Mouse (Mus musculus) embryonic stem cell, embryonic (primary cell): ENCODE measurements around the gene AI854703.

Experiments used
- CTCF ChIA-PET, 4 experiments: fragments of 300-600 bp in 2 of 4; fragments of 350-600 bp in 2 of 4; sonication (Branson Sonifier 250); formaldehyde crosslinking; loops; one replicate each; lab custom pipeline; 2022; ENCODE audit warnings: inconsistent platforms in 2 of 4; lab: Charles Lee
- POLR2A ChIA-PET, 4 experiments: fragments of 300-600 bp in 2 of 4; fragments of 350-600 bp in 2 of 4; sonication (Branson Sonifier 250); formaldehyde crosslinking; loops; one replicate each; lab custom pipeline; 2022; ENCODE audit warnings: antibody characterized with exemption in 4 of 4, inconsistent platforms in 1 of 4; lab: Charles Lee

Gene AI854703

DNA sequence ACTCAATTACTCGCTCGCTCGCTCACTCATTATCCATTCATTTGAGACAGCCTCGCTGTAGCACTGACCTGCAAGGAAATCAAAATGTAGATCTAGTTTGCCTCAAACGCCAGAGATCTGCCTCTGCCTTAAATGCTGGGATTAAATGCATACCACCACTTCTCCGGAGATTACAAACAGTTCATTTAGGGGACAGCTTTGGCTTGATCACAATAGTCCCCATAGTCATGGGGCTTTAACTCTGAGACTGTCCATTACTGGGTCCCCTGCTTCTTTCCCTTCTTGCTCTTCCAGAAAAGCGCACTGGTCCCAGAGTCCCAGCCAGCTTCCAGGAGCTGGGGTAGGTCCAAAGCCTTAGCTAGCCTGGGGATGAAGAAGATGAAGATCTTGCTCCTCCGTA lies at the start of gene AI854703:
Gene AI854703, plus strand, starts transcription at position 301 of the 400 bp plus-strand sequence.
- CTCF ChIA-PET: interaction anchor here (0.5 to 1.4 kb wide), 6 partner anchors 16 to 573 kb away, joined by 3 to 10 read pairs (median 3); no protein-coding TSS in a partner anchor
- POLR2A ChIA-PET: interaction anchor here in 2 of 4 experiments (0.7 to 1.6 kb wide), 5 partner anchors 8 to 89 kb away, joined by 3 to 4 read pairs (median 3); partner anchors contain the start of gene Atp6v0e2 (in 1 of the 2)

DNA sequence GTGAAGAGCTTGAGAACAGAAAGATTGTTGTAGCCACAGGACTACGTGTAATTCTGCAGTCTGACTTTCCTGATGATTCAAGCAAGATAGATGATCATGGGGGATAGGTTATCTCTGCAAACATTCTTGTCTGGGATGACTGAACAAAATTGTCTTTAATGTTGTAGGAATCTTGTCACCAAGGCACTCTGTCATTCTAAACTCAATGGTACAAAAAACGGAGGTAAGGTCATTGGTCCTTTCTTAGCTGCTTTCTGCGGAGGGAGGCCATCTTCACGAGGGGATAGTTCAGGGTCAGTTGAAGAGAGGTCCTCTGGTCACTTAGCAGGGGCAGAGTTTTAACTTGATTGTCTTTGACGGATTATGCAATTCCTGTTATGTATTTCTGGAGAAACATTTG lies 47.8 kb upstream of the AI854703 start:
- ChIA-PET CTCF (interaction anchor here in 1 of 4 experiments (0.6 to 0.7 kb wide), 2 partner anchors 61 to 192 kb away, joined by 3 read pairs; partner anchors contain the start of gene Gimap3), POLR2A (no interaction called here)

DNA sequence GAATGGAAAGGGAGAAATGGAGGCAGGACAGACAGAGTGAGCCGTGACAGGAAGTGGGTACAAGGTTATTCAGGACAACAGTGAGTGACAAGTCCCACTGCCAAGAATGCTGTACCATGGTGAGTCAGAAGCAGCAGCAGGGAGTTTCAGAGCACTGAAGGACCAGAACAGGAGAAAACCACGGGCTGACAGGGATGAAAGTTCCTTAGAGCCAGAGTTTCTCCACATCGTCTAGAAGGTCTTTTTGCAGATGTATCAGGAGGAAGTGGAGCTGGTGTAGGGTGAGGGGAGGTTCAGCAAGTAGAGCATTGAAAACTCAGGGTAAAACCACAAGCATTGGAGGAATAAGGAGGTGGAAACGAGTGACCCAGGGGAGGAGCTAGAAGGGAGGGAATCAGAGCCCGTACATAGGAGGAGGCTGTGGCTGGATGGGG lies 47.3 kb upstream of the AI854703 start:
- ChIA-PET CTCF (no interaction called here), POLR2A (interaction anchor here in 1 of 4 experiments (0.6 to 1.6 kb wide), 2 partner anchors 13 to 17 kb away, joined by 3 read pairs; no protein-coding TSS in a partner anchor)

DNA sequence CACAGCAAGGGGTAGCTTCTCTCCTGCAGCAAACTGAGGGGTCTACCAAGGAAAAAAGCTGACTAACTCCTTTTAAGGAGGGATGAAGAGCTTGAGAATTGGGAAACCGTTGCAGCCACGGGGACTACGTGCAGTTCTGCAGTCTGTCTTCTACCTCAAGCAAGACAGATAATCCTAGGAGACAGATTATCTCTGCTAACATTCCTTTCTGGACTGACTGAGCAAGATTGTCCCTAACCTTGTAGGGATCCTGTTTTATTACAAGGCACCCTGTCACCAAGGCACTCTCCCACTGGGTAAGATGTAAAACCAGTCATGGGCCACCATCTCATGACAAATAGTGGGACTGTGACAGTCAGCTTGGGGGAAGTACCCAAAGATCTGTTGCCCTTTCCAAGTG lies 45.3 kb upstream of the AI854703 start:
- POLR2A ChIA-PET: interaction anchor here in 1 of 4 experiments (1.6 kb wide), 1 partner anchor 16 kb away, joined by 5 read pairs; no protein-coding TSS in a partner anchor
- CTCF ChIA-PET: interaction anchor here in 2 of 4 experiments (0.6 to 1.8 kb wide), 7 partner anchors 9 to 420 kb away, joined by 3 to 7 read pairs (median 4); partner anchors contain the start of genes Gm44965 (in 1 of the 2) and Repin1 (in 1 of the 2)

DNA sequence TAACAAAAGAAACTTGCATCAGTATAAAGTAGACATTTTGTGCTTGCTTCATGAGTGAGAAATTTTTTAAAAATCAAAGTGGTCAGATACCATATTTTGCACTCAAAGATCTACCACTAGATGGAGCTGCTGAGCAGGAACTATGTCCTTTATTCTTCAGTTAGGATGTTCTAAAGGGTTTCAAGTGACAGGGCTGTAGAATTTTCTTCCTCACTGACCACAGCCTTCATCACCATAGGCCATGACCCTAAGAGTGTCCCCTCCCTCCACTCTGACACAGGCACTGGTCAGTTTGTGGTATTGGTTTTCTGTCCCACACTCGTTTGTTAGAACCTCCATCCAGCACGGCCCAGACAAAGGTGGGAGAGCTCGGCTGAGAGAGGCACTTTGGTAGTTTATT lies 44.5 kb upstream of the AI854703 start:
- CTCF ChIA-PET: interaction anchor here in 3 of 4 experiments (0.6 to 1.8 kb wide), 25 partner anchors 9 to 762 kb away, joined by 3 to 9 read pairs (median 4); partner anchors contain the start of genes Rarres2 (in 2 of the 3), Gm44965 (in 1 of the 3), Repin1 (in 1 of the 3) and Tra2a (in 1 of the 3)
- POLR2A ChIA-PET: interaction anchor here in 2 of 4 experiments (0.9 to 1.6 kb wide), 3 partner anchors 11 to 38 kb away, joined by 3 to 5 read pairs (median 3); partner anchors contain the start of genes Gm44965 (in 1 of the 2) and Repin1 (in 1 of the 2)

DNA sequence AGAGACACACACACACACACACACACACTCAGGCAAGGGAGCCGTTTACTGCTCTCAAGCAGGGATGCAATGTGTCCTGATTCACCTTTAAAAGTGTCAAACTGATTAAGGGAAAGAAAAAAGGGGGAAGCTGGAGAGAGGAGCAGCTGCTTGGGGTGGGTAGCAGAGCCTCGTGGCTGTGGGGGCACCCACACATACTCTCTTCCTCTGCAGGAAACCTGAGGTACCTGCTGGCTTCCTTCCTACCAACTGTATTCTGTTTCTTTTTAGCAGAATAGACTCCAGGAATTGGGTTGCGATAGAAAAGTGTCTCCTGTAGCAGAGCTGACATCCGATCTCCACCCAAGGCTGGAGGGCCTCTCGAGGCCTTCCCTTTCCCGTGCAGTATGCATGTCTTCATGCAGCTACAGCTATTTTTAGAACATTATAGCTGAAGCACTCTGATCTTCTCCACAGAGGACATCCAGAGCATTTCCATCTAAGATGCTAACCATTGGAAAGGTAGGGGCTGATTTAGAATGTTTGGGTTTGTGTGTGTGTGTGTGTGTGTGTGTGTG lies 37.3 kb upstream of the AI854703 start, which contains the start of gene Gm45021:
Gene Gm45021, plus strand, starts transcription at position 417 of the 557 bp plus-strand sequence.
- ChIA-PET CTCF (no interaction called here), POLR2A (no interaction called here)

DNA sequence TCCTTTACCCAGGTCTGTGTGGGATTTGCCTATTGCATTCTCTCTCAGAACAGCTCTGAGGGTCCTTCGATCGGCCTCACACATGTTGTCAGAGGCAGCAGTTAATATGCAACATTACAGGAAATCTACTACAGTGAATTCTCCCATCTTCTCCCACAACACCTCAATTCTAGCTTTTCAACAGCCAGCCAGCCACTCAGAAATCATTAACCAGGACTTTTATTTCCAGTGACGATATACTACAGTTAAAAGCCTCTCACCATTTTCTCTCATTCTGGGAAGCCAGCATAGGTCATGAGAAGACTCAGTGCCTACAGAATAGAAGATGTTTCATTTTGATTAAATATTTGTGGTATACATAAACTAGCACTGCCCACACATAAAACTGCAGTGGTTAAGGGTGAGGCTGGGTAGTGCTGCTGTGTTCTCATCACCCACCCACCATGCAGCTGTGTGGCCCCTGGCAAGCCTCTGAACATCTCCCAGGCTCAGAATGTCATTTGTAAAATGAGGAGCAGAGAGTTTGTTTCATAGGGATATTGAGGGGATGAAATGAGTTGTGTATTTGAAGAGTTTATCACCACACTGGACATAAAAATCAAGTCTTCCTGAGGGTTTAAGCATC lies 35.2 kb upstream of the AI854703 start:
- CTCF ChIA-PET: interaction anchor here in 2 of 4 experiments (0.6 to 1.1 kb wide), 2 partner anchors 9 to 181 kb away, joined by 3 to 4 read pairs; no protein-coding TSS in a partner anchor
- POLR2A ChIA-PET: no interaction called here

DNA sequence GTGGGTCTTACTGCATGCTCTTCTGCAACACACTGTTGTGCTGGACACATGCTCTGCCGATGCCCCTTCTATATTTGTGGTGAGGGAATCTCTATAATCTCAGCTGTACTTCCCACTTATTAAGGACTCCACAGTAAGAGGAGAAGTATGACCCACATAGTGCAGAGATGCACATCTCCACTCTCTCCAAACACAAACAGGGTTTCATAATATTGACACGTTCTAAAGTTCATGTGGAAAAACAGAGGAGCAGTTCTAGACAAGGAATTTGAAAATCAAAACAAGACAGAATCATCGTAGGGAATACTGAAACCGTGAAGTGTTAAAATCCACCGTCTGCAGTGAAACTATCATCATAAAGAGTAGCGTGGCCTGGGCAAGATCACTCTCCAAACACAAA lies 34.7 kb upstream of the AI854703 start:
- ChIA-PET CTCF (no interaction called here), POLR2A (no interaction called here)

DNA sequence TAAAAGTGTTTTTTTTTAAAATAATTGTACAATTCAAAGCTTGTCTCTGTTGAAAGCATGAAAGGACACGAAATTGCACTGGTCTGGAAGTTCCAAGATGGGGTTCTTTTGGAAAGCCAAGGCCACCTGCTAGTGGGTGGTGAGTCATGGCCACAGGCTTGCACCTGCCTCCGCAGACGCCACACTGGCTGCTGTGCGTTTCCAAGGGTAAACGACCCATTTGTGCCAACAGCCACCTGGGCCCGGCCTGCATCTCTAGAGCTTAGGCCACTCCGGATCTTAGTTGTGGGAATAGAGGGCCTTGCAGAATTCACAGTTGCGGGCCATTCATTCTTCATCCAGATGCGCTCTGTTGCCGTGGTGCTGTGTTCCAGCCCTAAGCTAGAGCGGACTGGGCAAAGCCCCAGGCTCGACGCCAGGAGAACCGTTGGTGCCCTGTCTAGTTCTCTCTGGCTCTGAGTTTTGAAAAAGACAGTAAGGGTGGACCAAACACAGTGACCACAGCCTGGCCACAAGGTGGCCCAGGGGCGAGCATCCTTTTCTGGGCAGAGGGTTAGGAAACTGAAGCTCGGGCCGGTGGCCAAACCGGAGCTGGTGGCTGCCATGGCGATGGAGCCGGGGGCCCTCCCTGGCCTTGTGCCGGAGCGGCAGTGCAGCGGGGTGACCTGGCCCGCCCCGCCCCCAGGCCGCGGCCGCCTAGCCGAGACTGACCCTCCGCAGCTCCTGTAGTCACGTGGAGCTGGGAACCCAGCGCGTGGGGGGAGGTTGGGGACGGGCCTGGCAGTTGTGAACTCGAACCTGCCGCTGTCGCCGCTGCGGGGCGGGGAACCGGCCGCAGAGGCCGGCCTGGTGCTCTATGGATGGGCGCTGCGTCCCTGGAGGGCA lies 33.2 kb upstream of the AI854703 start, which contains the start of the genes Repin1 and Gm44965:
Gene Repin1, plus strand, starts transcription at position 726 of the 885 bp plus-strand sequence.
Gene Gm44965, plus strand, starts transcription at position 784 of the 885 bp plus-strand sequence.
- CTCF ChIA-PET: interaction anchor here in 3 of 4 experiments (0.6 to 1.5 kb wide), 9 partner anchors 9 to 224 kb away, joined by 3 to 7 read pairs (median 3); partner anchors contain the start of genes Atp6v0e2 (in 1 of the 3) and Zfp775 (in 1 of the 3)

DNA sequence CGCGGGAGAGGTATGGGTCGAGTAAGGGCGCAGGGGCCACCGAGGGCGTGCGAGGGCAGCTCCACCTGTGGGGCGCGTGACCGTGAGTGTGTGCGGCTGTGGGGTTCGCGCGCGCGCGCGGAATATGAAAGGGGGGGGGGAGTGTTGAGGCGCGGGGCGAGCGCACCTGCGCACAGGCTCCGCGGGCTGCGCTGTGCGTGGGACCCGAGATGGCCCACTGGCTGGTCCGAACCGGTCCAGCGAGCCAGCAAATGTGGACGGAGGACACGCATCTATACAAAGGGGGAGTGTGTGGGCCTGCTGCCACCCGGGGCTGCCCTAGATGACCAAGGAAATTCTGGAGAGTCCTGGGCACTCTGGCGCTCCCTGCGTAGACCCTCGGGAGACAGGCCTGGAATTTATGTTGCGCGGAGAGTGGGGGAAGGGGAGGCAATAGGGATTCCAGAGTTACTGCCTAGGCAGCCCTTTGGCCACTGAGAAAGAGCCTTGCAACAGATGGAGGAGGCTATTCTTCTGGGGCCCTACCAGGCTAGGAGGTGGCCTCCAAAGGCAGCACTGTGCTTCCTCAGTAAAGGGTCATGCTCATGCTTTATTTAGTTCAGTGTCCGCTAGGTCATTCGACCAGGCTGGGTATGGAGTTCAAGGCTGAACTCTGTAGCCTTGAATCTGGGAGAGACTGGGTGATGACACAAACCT lies 32.4 kb upstream of the AI854703 start:
- ChIA-PET CTCF (interaction anchor here in 3 of 4 experiments (0.6 to 1.5 kb wide), 8 partner anchors 8 to 223 kb away, joined by 3 to 7 read pairs (median 3); partner anchors contain the start of genes Atp6v0e2 (in 1 of the 3) and Zfp775 (in 1 of the 3)), POLR2A (interaction anchor here in 2 of 4 experiments (0.6 to 1.9 kb wide), 19 partner anchors 8 to 773 kb away, joined by 3 to 9 read pairs (median 3); partner anchors contain the start of genes Atp6v0e2 (in 1 of the 2), Fam221a (in 1 of the 2) and Zfp775 (in 1 of the 2))

More for the DNA sequence above, 33.2 kb upstream of the AI854703 start, which contains the start of the genes Repin1 and Gm44965:
- POLR2A ChIA-PET: interaction anchor here in 2 of 4 experiments (0.6 to 1.9 kb wide), 17 partner anchors 9 to 775 kb away, joined by 3 to 9 read pairs (median 3); partner anchors contain the start of genes Fam221a (in 2 of the 2), Atp6v0e2 (in 1 of the 2), Lrrc61 (in 1 of the 2) and Zfp775 (in 1 of the 2)

DNA sequence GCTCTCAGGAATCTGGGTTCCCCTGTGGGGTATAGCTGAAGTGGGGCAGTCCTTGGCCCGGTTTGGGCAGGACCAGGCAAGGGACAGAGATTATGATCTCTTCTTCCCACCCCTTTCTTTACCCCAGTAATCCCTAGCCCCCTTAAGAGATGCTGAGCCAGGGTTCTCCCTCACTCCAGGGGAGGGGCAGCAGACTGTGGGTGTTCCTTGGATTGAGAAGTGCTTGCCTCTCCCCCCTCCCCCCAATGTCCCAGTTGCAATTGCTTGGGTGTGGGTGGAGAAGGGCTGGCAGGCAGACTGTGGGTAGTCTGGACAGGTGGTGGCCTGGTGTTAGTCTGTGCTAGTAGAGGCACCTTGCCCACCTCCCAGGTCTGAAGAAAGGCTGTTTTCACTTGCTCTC lies 31.3 kb upstream of the AI854703 start:
- ChIA-PET CTCF (interaction anchor here in 2 of 4 experiments (0.5 to 1.8 kb wide), 3 partner anchors 13 to 652 kb away, joined by 3 to 5 read pairs (median 3); no protein-coding TSS in a partner anchor), POLR2A (interaction anchor here in 2 of 4 experiments (0.7 to 1.0 kb wide), 3 partner anchors 8 to 58 kb away, joined by 3 read pairs; partner anchors contain the start of gene Atp6v0e2 (in 1 of the 2))

DNA sequence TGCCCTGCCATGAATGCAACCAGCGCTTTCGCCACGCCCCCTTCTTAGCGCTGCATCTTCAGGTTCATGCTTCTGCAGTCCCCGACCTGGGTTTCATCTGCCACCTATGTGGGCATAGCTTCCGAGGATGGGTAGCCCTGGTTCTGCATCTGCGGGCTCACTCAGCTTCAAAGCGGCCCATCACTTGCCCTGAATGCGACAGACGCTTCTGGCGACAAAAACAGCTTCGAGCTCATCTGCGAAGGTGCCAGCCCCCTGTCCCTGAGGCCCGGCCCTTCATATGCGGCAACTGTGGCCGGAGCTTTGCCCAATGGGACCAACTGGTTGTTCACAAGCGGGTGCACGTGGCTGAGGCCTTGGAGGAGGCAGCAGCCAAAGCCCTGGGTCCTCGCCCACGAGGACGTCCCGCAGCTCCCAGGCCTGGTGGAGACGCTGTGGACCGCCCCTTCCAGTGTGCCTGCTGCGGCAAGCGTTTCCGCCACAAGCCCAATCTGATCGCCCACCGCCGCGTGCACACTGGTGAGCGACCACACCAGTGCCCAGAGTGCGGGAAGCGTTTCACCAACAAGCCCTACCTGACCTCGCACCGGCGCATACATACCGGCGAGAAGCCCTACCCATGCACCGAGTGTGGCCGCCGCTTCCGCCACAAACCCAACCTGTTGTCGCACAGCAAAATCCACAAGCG lies 29.9 kb upstream of the AI854703 start:
- CTCF ChIA-PET: interaction anchor here (0.6 to 1.8 kb wide), 5 partner anchors 14 to 218 kb away, joined by 4 to 6 read pairs (median 5); no protein-coding TSS in a partner anchor
- POLR2A ChIA-PET: interaction anchor here in 2 of 4 experiments (0.6 to 2.4 kb wide), 15 partner anchors 14 to 427 kb away, joined by 3 to 17 read pairs (median 4); partner anchors contain the start of gene AI854703 (in 1 of the 2)

DNA sequence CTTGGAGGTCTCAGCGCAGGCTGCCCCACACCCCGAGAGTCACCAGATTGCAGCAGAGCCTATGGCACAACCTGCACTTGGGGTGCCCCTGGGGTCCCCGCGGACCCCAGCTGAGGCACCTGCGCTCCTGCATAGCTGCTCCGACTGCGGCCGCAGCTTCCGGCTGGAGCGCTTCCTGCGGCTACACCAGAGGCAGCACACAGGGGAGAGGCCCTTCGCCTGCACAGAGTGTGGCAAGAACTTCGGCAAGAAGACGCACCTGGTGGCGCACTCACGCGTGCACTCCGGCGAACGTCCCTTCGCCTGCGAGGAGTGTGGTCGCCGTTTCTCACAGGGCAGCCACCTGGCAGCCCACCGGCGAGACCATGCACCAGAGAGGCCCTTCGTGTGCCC lies 29.3 kb upstream of the AI854703 start:
- ChIA-PET POLR2A (interaction anchor here in 2 of 4 experiments (1.0 to 2.4 kb wide), 11 partner anchors 13 to 152 kb away, joined by 3 to 17 read pairs (median 5); partner anchors contain the start of gene AI854703 (in 1 of the 2)), CTCF (interaction anchor here (0.6 to 1.8 kb wide), 5 partner anchors 15 to 218 kb away, joined by 4 to 6 read pairs (median 5); no protein-coding TSS in a partner anchor)

DNA sequence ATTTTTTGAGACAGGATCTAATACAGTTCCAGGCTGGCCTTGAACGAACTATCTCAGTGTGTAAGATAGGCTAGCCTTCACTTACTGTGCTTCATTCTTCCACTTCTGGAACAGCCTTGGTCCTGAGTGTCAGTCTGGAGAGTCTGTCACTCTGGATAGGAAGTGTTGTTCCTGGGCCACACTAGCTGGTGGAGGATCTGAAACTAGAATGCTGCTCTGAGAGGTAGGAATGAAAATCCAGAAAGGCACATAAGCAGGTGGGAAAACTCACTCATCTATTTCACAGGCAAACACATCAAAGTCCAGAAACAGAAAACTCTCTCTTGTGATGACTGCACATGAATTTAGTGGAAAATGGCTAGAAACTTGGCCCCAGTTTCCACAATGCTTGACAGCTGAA lies 26.0 kb upstream of the AI854703 start:
- CTCF ChIA-PET: interaction anchor here in 1 of 4 experiments (1.1 kb wide), 1 partner anchor 20 kb away, joined by 3 read pairs; no protein-coding TSS in a partner anchor
- POLR2A ChIA-PET: interaction anchor here in 3 of 4 experiments (1.1 to 3.2 kb wide), 8 partner anchors 11 to 161 kb away, joined by 3 to 15 read pairs (median 4); no protein-coding TSS in a partner anchor
